Mouse (Mus musculus) spleen, adult 18-20 months (tissue): ENCODE data around the gene Tsnaxip1.
A peak's percentile ranks its signal among the peaks of the same experiment; 100 is the strongest.

ENCODE experiments used
- DNase-seq, 2 experiments: peaks; one replicate each; pipeline ENCODE4 v3.0.0; 2022; ENCODE audit warnings: mixed read lengths in 2 of 2

Gene Tsnaxip1

GRCm38 (mm10) chr8:105866364-105867029 lies 39.0 kb downstream of the Tsnaxip1 start:
- DNase-seq = no peak

- no peak for DNase-seq
These were observed 46.8 kb downstream of the Tsnaxip1 start for GRCm38 (mm10) chr8:105874301-105874700.

- DNase-seq = peak; percentile 68 to 87
These were observed 53.4 kb downstream of the Tsnaxip1 start, which contains the start of gene Edc4 for GRCm38 (mm10) chr8:105880754-105881520. Gene Edc4 (plus strand): TSS chr8:105880881.

DNA sequence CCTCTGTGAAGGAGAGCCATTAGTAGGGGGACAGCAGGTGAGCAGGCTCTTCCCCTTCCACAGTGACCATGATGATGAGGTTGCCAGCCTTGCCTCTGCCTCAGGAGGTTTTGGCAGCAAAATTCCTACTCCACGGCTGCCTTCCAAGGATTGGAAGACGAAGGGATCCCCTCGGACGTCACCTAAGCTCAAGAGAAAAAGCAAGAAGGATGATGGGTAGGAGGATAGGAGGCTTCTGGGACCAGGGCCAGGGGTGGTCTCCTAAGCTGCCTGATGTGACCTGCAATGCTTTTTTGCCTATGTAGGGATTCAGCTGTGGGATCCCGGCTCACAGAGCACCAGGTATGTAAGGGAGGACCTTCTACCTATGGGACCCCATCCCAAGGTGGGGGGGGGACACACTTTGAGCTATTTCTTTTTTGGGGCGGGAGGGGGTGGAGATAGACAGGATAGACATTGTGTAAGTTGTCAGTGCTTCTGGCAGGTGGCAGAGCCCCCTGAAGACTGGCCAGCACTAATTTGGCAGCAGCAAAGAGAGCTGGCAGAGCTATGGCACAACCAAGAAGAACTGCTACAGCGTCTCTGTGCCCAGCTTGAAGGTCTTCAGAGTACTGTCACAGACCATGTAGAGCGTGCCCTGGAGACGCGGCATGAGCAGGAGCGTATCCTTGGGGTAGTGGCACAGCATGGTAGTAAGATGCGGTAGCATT lies 62.4 kb downstream of the Tsnaxip1 start:
- no peak for DNase-seq

DNA sequence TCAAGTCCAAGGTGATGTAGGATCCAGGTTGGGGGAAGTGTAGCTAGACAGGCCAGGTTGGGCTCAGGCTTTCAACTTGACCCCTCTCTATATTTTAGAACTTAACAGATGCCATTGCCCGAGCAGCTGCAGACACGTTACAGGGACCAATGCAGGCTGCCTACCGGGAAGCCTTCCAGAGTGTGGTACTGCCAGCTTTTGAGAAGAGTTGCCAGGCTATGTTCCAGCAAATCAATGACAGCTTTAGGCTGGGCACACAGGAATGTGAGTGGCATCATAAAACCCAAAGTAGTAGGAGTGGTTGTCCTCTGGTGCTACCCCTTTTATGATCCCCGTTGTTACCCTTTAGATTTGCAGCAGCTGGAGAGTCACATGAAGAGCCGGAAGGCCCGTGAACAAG lies 63.3 kb downstream of the Tsnaxip1 start:
- DNase-seq = no peak

GRCm38 (mm10) chr8:105892432-105892831 lies 64.9 kb downstream of the Tsnaxip1 start:
- DNase-seq = peak in 1 of 2 experiments; percentile 33

DNA sequence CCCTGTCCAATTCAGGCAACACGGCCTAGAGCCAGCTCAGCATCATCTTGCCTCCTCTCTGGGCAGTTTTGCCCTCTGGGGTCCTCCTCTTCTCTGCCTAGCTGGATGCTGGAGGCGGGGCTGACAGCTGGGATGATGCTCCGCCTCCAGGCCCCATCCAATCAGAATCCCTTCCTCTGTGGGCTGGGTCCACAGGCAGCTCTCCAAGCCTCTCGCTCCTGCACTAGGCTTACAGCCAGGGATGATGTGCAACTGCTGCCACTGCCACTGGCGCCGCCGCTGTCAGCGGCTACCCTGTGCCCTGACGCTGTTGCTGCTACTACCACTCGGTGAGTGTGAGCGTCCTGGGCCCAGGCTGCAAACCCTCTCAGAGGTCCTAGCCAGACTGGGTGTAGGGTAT lies 65.8 kb downstream of the Tsnaxip1 start, which contains the start of gene Nrn1l:
Nrn1l (plus strand) TSS at position 229 of the 400 bp plus-strand sequence.
- DNase-seq = peak in 1 of 2 experiments; percentile 15
